Mouse (Mus musculus): ENCODE data around the gene Bmx. TPM values are rescaled to one million over a fixed set of nuclear protein-coding genes. Genes with fewer than 3 reads are reported as not detected.

Bmx gene
- total and polyA plus RNA-seq, 3 experiments: not detected

DNA sequence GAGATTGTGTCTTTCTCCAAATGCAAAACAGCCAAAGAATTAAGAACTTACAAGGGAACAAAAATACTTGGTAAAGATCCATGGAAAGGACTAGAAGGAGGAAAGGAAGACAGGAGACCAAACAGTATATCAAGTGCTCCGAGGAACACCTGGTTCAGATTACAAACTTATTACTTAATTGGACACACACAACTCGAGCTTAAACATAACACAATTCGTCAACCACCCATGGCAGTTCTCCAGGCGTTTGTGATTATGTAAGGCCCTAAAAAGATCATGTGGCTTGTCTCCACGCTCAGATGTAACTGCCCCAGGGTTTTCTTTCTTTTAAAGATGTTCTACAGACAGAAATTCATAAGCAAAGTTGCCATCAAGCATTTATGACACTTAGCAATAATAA lies 33.2 kb upstream of the Bmx start:
- H3K9ac ChIP-seq (ENCODE audit: control insufficient read depth, low read depth, low read length, poor library complexity, severe bottlenecking): no peak overlapping the region
- H3K9me3 ChIP-seq (replicated peaks; ENCODE audit: insufficient read depth, low read length): no peaks in the 10 kb centered on the region
- TF ChIP-seq MEF2A (IDR thresholded peaks at IDR 0.05; ENCODE audit: extremely low read depth, insufficient replicate concordance, low read depth, low read length, poor library complexity, severe bottlenecking) (no peak), MYC (IDR thresholded peaks at IDR 0.05; ENCODE audit: low read depth, low read length) (no peak), SIN3A (IDR thresholded peaks at IDR 0.05; ENCODE audit: low read length) (no peak), TAL1 (IDR thresholded peaks at IDR 0.05; ENCODE audit: low read length) (no peak), POLR2A (IDR thresholded peaks at IDR 0.05; ENCODE audit: control insufficient read depth in 1 of 2, insufficient read depth in 1 of 2, low read depth in 1 of 2, low read length in 2 of 2, poor library complexity in 1 of 2) (no peak), ZMIZ1 (IDR thresholded peaks at IDR 0.05; ENCODE audit: low read depth, low read length) (no peak), MYB (IDR thresholded peaks at IDR 0.05; ENCODE audit: low read depth, low read length) (no peak), JUND (IDR thresholded peaks at IDR 0.05; ENCODE audit: low read depth, low read length) (no peak), TCF12 (IDR thresholded peaks at IDR 0.05; ENCODE audit: low read depth, low read length) (no peak), MAZ (IDR thresholded peaks at IDR 0.05; ENCODE audit: low read depth, low read length) (no peak), BHLHE40 (IDR thresholded peaks at IDR 0.05; ENCODE audit: borderline replicate concordance, low read depth, low read length) (no peak), ZNF384 (IDR thresholded peaks at IDR 0.05; ENCODE audit: low read depth, low read length) (no peak), POLR2AphosphoS5 (IDR thresholded peaks at IDR 0.05; ENCODE audit: borderline replicate concordance, low read depth, low read length) (no peak), E2F4 (IDR thresholded peaks at IDR 0.05; ENCODE audit: borderline replicate concordance, low read depth, low read length) (no peak), USF1 (IDR thresholded peaks at IDR 0.05; ENCODE audit: low read depth, low read length) (no peak), RAD21 (IDR thresholded peaks at IDR 0.05; ENCODE audit: low read depth, low read length) (no peak), ZKSCAN1 (IDR thresholded peaks at IDR 0.05; ENCODE audit: low read depth, low read length) (no peak), MAX (IDR thresholded peaks at IDR 0.05; ENCODE audit: low read length) (no peak)
- no peaks in the 10 kb centered on the region for H3K36me3 ChIP-seq (ENCODE audit: control insufficient read depth in 1 of 2, insufficient read depth in 2 of 2, low read length in 2 of 2)
- H3K4me1 ChIP-seq (ENCODE audit: control insufficient read depth in 1 of 2, insufficient read depth in 2 of 2, low read length in 2 of 2): no peaks in the 10 kb centered on the region
- H3K4me3 ChIP-seq (ENCODE audit: control insufficient read depth in 1 of 2, insufficient read depth in 1 of 2, low read depth in 2 of 2, low read length in 2 of 2): no peak overlapping the region
- no peaks in the 10 kb centered on the region for H3K79me2 ChIP-seq (ENCODE audit: control insufficient read depth, insufficient read depth, low read length, poor library complexity)
- H3K27me3 ChIP-seq (ENCODE audit: control insufficient read depth in 1 of 2, insufficient read depth in 2 of 2, low read length in 2 of 2): no peaks in the 10 kb centered on the region
- no peak for DNase-seq (ENCODE audit: low read depth, low spot score)
- no peak overlapping the region for H3K27ac ChIP-seq (ENCODE audit: control insufficient read depth, low read depth, low read length)

DNA sequence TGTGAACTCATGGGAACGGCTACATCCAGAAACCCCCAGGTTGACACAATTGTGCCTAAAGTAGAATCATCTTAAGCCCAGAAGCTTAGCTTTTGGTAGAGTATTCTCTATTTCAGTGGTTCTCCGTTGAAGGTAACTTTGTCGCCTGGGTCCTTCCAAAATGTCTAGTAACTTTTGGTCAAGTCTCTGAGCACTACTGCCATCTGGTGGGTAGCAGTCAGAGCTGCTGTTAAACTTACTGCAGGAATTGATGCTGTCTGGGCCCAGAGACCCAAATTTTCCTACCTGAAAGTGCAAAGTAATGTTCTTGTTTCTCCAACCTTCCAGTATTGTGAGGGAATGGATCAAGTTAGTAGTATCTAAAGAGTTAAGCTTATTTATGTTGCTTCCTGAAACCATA lies 29.1 kb upstream of the Bmx start:
- Histone ChIP-seq H3K27me3 (ENCODE audit: control insufficient read depth in 1 of 2, insufficient read depth in 2 of 2, low read length in 2 of 2) (no peaks in the 10 kb centered on the region), H3K9me3 (replicated peaks; ENCODE audit: insufficient read depth, low read length) (no peaks in the 10 kb centered on the region), H3K4me3 (ENCODE audit: control insufficient read depth in 1 of 2, insufficient read depth in 1 of 2, low read depth in 2 of 2, low read length in 2 of 2) (no peak overlapping the region), H3K27ac (ENCODE audit: control insufficient read depth, low read depth, low read length) (no peak overlapping the region), H3K36me3 (ENCODE audit: control insufficient read depth in 1 of 2, insufficient read depth in 2 of 2, low read length in 2 of 2) (no peaks in the 10 kb centered on the region), H3K4me1 (ENCODE audit: control insufficient read depth in 1 of 2, insufficient read depth in 2 of 2, low read length in 2 of 2) (no peaks in the 10 kb centered on the region), H3K9ac (ENCODE audit: control insufficient read depth, low read depth, low read length, poor library complexity, severe bottlenecking) (no peak overlapping the region), H3K79me2 (ENCODE audit: control insufficient read depth, insufficient read depth, low read length, poor library complexity) (no peaks in the 10 kb centered on the region)
- TF ChIP-seq CTCF (IDR thresholded peaks at IDR 0.05 in 2 of 3, conservative IDR thresholded peaks at IDR 0.05 in 1 of 3; ENCODE audit: control insufficient read depth in 1 of 3, insufficient read depth in 1 of 3, low read depth in 2 of 3, low read length in 3 of 3, poor library complexity in 1 of 3, severe bottlenecking in 1 of 3) (peak; percentile 47 to 71 (median 50)), RAD21 (IDR thresholded peaks at IDR 0.05; ENCODE audit: low read depth, low read length) (peak; percentile 55), ZC3H11A (IDR thresholded peaks at IDR 0.05; ENCODE audit: low read depth, low read length) (peak; percentile 48; the same call in 1 of the 2 replicates), CHD1 (IDR thresholded peaks at IDR 0.05; ENCODE audit: low read depth, low read length) (no peak), GABPA (IDR thresholded peaks at IDR 0.05; ENCODE audit: low read depth, low read length) (no peak), SMC3 (IDR thresholded peaks at IDR 0.05; ENCODE audit: low read depth, low read length) (peak; percentile 82), NRF1 (IDR thresholded peaks at IDR 0.05; ENCODE audit: insufficient read depth, low read depth, low read length, poor library complexity, severe bottlenecking) (no peak), EP300 (IDR thresholded peaks at IDR 0.05; ENCODE audit: low read depth in 1 of 2, low read length in 2 of 2) (no peak)
- DNase-seq (ENCODE audit: low read depth, low spot score): peak; percentile 54
